In the genomic region with DNA sequence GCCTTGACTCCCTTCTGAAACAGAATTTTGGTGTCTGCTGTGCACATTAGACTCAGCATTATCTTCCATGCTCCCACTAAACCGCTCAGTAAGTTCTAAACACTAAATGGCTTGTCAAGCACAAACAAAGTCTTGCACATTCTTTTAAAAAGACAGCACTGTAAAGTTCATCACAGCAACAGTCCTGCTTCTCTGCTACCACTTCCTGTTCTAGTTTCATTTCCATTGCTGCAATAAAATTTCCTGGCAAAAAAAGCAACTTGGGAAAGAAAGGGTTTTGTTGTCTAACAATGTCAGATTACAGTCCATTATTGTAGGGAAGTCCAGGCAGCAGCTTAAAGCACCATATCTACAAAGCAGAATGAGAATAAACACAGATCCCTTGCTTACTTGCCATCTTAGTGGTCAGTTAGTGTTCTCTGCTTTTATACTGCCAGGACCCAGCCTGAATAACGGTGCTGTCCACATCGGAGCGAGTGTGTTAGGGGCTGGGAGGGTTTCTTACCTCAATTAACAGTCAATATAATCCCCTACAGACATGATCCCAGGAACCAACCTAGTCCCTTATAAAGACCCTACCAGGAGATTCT, we compare ENCODE assay signal across 31 mouse cellular contexts.
A peak's percentile ranks its signal among the peaks of the same experiment; 100 is the strongest.
DNase-seq lines count a peak whose midpoint lies in the region; ATAC-seq and TF ChIP-seq lines count a peak whose summit lies in the region.
"Had no signal": no experiment of that assay in that cellular context is flagged by ENCODE, and none has a peak within 500 bp of the region (broad histone marks: within the 10 kb centered on the region; RNA-seq: fewer than 3 reads in every experiment).

No protein-coding gene starts in this region.

- WGBS in lung, embryonic 14.5 days = 43% methylated on average over 4 of the region's 4 CpGs

- H3K4me3 ChIP-seq in lung, embryonic 14.5 days (ENCODE audit: low read depth, low read length) = no peak overlapping the region
- H3K4me3 ChIP-seq: erythroblast, embryonic 14.5 days; forebrain, embryonic 12.5 days; heart, embryonic 10.5 days; left cerebral cortex, adult 2 months; liver, embryonic 13.5 days; midbrain, embryonic 10.5 days; midbrain, embryonic 15.5 days; neural tube, embryonic 15.5 days; stomach, embryonic 15.5 days had no signal

- peaks cover 5% of the 10 kb centered on the region for H3K4me1 ChIP-seq in lung, embryonic 14.5 days (ENCODE audit: insufficient read depth)
- H3K4me1 ChIP-seq: forebrain, embryonic 12.5 days; heart, embryonic 10.5 days; liver, embryonic 13.5 days; midbrain, embryonic 10.5 days; midbrain, embryonic 15.5 days; neural tube, embryonic 15.5 days; stomach, embryonic 15.5 days had no signal

- H3K4me2 ChIP-seq in lung, embryonic 14.5 days = no peak overlapping the region
- H3K4me2 ChIP-seq: forebrain, embryonic 12.5 days; hindbrain, embryonic 14.5 days; liver, embryonic 13.5 days; midbrain, embryonic 15.5 days; neural tube, embryonic 15.5 days; stomach, embryonic 15.5 days had no signal

- no peak overlapping the region for H3K9ac ChIP-seq in lung, embryonic 14.5 days
- H3K9ac ChIP-seq: forebrain, embryonic 12.5 days; hindbrain, embryonic 14.5 days; liver, embryonic 13.5 days; midbrain, embryonic 15.5 days; neural tube, embryonic 15.5 days; stomach, embryonic 15.5 days had no signal

- no peaks in the 10 kb centered on the region for H3K9me3 ChIP-seq in lung, embryonic 14.5 days (ENCODE audit: low read depth, low read length)
- H3K9me3 ChIP-seq: forebrain, embryonic 12.5 days; heart, embryonic 10.5 days; liver, embryonic 13.5 days; midbrain, embryonic 10.5 days; midbrain, embryonic 15.5 days; neural tube, embryonic 15.5 days; stomach, embryonic 15.5 days had no signal

- peak overlapping the region; percentile 6 for H3K27ac ChIP-seq in lung, embryonic 14.5 days (ENCODE audit: low read depth)
- H3K27ac ChIP-seq: forebrain, embryonic 12.5 days; heart, embryonic 10.5 days; hindbrain, embryonic 14.5 days; left cerebral cortex, adult 2 months; liver, embryonic 13.5 days; macrophage; midbrain, embryonic 10.5 days; midbrain, embryonic 15.5 days; neural tube, embryonic 15.5 days; stomach, embryonic 15.5 days had no signal

- peak; percentile 71 for ATAC-seq in lung, embryonic 14.5 days (ENCODE audit: insufficient read depth)
- peak; percentile 61 for ATAC-seq in granulocyte monocyte progenitor cell, adult 5-6 weeks (replicated peaks; ENCODE audit: poor library complexity, severe bottlenecking)
- no peak for ATAC-seq in erythroid progenitor cell, adult 5-6 weeks (replicated peaks; ENCODE audit: low FRiP score, poor library complexity, severe bottlenecking)
- ATAC-seq: activated CD4-positive, CD25-positive, alpha-beta regulatory T cell, adult 4 months; intestine, postnatal 0 days; midbrain, embryonic 15.5 days had no signal

- no peak for TF ChIP-seq CTCF in lung, embryonic 14.5 days (IDR thresholded peaks at IDR 0.05; ENCODE audit: low read depth)

- DNase-seq in lung, embryonic 14.5 days = peak; percentile 76
- DNase-seq in lung, postnatal 25 days (ENCODE audit: low spot score) = no peak
- DNase-seq in Muller cell, postnatal 12 days (ENCODE audit: inconsistent ontology term) = peak; percentile 49
- DNase-seq in splenic B cell, adult 2 months (ENCODE audit: low read depth, low spot score) = peak; percentile 13
- DNase-seq in right cerebral cortex, postnatal 4 days = no peak
- DNase-seq: adrenal gland, adult 2 months; adrenal gland, postnatal 36 days; cerebellum, adult 18-20 months; cerebellum, postnatal 10 days; gastrocnemius, postnatal 10 days; kidney, adult 9 months; kidney, postnatal 14 days; liver, embryonic 13.5 days; retina, postnatal 1 day; right cerebral cortex, postnatal 25 days; thymus, adult 18-20 months; thymus, postnatal 25 days had no signal

- H3K27me3 ChIP-seq in lung, embryonic 14.5 days (ENCODE audit: insufficient read depth, low read length) = no peaks in the 10 kb centered on the region
- no peaks in the 10 kb centered on the region for H3K27me3 ChIP-seq in splenic B cell, adult 2 months (ENCODE audit: control insufficient read depth, insufficient read depth, low read length, poor library complexity, severe bottlenecking)
- H3K27me3 ChIP-seq: forebrain, embryonic 12.5 days; liver, embryonic 13.5 days; midbrain, embryonic 15.5 days; neural tube, embryonic 15.5 days; stomach, embryonic 15.5 days had no signal

- no peaks in the 10 kb centered on the region for H3K36me3 ChIP-seq in lung, embryonic 14.5 days (ENCODE audit: insufficient read depth)
- H3K36me3 ChIP-seq in splenic B cell, adult 2 months (ENCODE audit: control insufficient read depth, insufficient read depth, low read length, poor library complexity, severe bottlenecking) = no peaks in the 10 kb centered on the region
- H3K36me3 ChIP-seq: forebrain, embryonic 12.5 days; heart, embryonic 10.5 days; liver, embryonic 13.5 days; midbrain, embryonic 10.5 days; midbrain, embryonic 15.5 days; neural tube, embryonic 15.5 days; stomach, embryonic 15.5 days had no signal

Comparison
In these comparisons a context has a peak if more than half of its experiments do, and no peak if none do; other contexts are left out.
1. DNase-seq: peak in lung, embryonic 14.5 days (single experiment), Muller cell, postnatal 12 days (single experiment) and splenic B cell, adult 2 months (single experiment); none in lung, postnatal 25 days (single experiment) and right cerebral cortex, postnatal 4 days (single experiment).